Mouse (Mus musculus) embryonic facial prominence, embryonic 12.5 days (tissue): ENCODE results near the gene Fam8a1. TPM values are rescaled to one million over a fixed set of nuclear protein-coding genes. Genes with fewer than 3 reads are reported as not detected.

Experiments used
- ATAC-seq: fragments of 200-750 bp; cut with Nextera tagmentation; 2 replicates; pipeline ENCODE4 v1.8.0; 2017; ENCODE audit not compliant: insufficient number of reproducible peaks, insufficient read depth, low FRiP score, low TSS enrichment
- H3K27ac ChIP-seq: fragments of 300-500 bp; sonication (generic); 2 replicates; pipeline ENCODE4 v1.5.1; 2016; ENCODE audit warnings: mild to moderate bottlenecking
- H3K27me3 ChIP-seq: fragments of 300-500 bp; sonication (generic); 2 replicates; pipeline ENCODE4 v1.6.1; 2016; ENCODE audit warnings: mild to moderate bottlenecking, moderate library complexity
- H3K36me3 ChIP-seq: fragments of 300-500 bp; sonication (generic); 2 replicates; pipeline ENCODE4 v1.6.1; 2016; ENCODE audit warnings: mild to moderate bottlenecking
- H3K4me1 ChIP-seq: fragments of 300-500 bp; sonication (generic); 2 replicates; pipeline ENCODE4 v1.6.1; 2016
- H3K4me2 ChIP-seq: fragments of 300-500 bp; sonication (generic); replicated peaks from 2 replicates; pipeline ENCODE4 v1.6.1; 2016; ENCODE audit warnings: mild to moderate bottlenecking, moderate library complexity
- H3K4me3 ChIP-seq: fragments of 300-500 bp; sonication (generic); 2 replicates; pipeline ENCODE4 v1.5.1; 2016; ENCODE audit warnings: mild to moderate bottlenecking
- H3K9ac ChIP-seq: fragments of 300-500 bp; sonication (generic); 2 replicates; pipeline ENCODE4 v1.6.1; 2016; ENCODE audit warnings: mild to moderate bottlenecking, moderate library complexity
- H3K9me3 ChIP-seq: fragments of 300-500 bp; sonication (generic); 2 replicates; pipeline ENCODE4 v1.6.1; 2016; ENCODE audit warnings: mild to moderate bottlenecking, moderate library complexity
- WGBS: fragments of 180-500 bp; shearing (Covaris S2); methylation state at CpG from one replicate; pipeline ENCODE4 v1.1.7; 2016; 5-methylcytosine and 5-hydroxymethylcytosine counted together
- polyA plus RNA-seq: library from polyadenylated mRNA; unstranded; fragments of >200 nt; fragmentation: Nextera tagmentation; extraction: Ambion mirVana; gene quantifications from 2 replicates; pipeline ENCODE4 v1.2.1, GENCODE M21; 2016

Gene Fam8a1
- polyA plus RNA-seq, 1 experiment from 2014 or later: 17.4 TPM

GRCm38 (mm10) chr13:46721009-46721408 is 51.7 kb downstream of the Fam8a1 start:
- H3K9ac ChIP-seq: no peak overlapping the region
- no peaks in the 10 kb centered on the region for H3K9me3 ChIP-seq
- H3K4me2 ChIP-seq: no peak overlapping the region
- no peak for ATAC-seq
- H3K4me3 ChIP-seq: no peak overlapping the region
- H3K36me3 ChIP-seq: peaks cover 6% of the 10 kb centered on the region
- H3K27me3 ChIP-seq: no peaks in the 10 kb centered on the region
- H3K4me1 ChIP-seq: peaks cover 12% of the 10 kb centered on the region
- no peak overlapping the region for H3K27ac ChIP-seq

- H3K27ac ChIP-seq: no peak overlapping the region
- no peaks in the 10 kb centered on the region for H3K36me3 ChIP-seq
- no peaks in the 10 kb centered on the region for H3K9me3 ChIP-seq
- H3K9ac ChIP-seq: no peak overlapping the region
- no peaks in the 10 kb centered on the region for H3K27me3 ChIP-seq
- H3K4me2 ChIP-seq: no peak overlapping the region; the same call in 1 of the 2 replicates
- H3K4me3 ChIP-seq: no peak overlapping the region
- ATAC-seq: no peak
- H3K4me1 ChIP-seq: peaks cover 12% of the 10 kb centered on the region
Observed at GRCm38 (mm10) chr13:46724371-46724770, 55.0 kb downstream of the Fam8a1 start.

- Histone ChIP-seq H3K4me2 (peak overlapping the region; percentile 74), H3K9ac (no peak overlapping the region), H3K4me3 (peak overlapping the region; percentile 15; the same call in 1 of the 2 replicates), H3K27ac (no peak overlapping the region), H3K4me1 (peaks cover 12% of the 10 kb centered on the region), H3K9me3 (no peaks in the 10 kb centered on the region), H3K27me3 (no peaks in the 10 kb centered on the region), H3K36me3 (no peaks in the 10 kb centered on the region)
- WGBS: 29% methylated on average over 2 of the region's 2 CpGs
- no peak for ATAC-seq
Observed at GRCm38 (mm10) chr13:46725227-46725626, 55.9 kb downstream of the Fam8a1 start.

- H3K36me3 ChIP-seq: no peaks in the 10 kb centered on the region
- peaks cover 12% of the 10 kb centered on the region for H3K4me1 ChIP-seq
- ATAC-seq: no peak
- WGBS: under 1% methylated on average over 30 of the region's 30 CpGs
- H3K27ac ChIP-seq: peak overlapping the region; percentile 98
- peak overlapping the region; percentile 74 for H3K4me2 ChIP-seq
- H3K9me3 ChIP-seq: no peaks in the 10 kb centered on the region
- peak overlapping the region; percentile 100 for H3K4me3 ChIP-seq
- H3K9ac ChIP-seq: peak overlapping the region; percentile 98
- H3K27me3 ChIP-seq: no peaks in the 10 kb centered on the region
Observed at GRCm38 (mm10) chr13:46726288-46727037, 57.1 kb downstream of the Fam8a1 start.

- 1% methylated on average over 65 of the region's 85 CpGs for WGBS
Observed at GRCm38 (mm10) chr13:46727038-46727836, 57.9 kb downstream of the Fam8a1 start.

More at GRCm38 (mm10) chr13:46727038-46727836, 57.9 kb downstream of the Fam8a1 start:
- Histone ChIP-seq H3K27me3 (no peaks in the 10 kb centered on the region), H3K36me3 (no peaks in the 10 kb centered on the region), H3K4me1 (peaks cover 12% of the 10 kb centered on the region), H3K27ac (peak overlapping the region; percentile 98), H3K9me3 (no peaks in the 10 kb centered on the region), H3K4me3 (peak overlapping the region; percentile 100), H3K9ac (peak overlapping the region; percentile 98), H3K4me2 (peak overlapping the region; percentile 74)
- ATAC-seq: peak; percentile 85

Other genes with a start within 250 kb of the Fam8a1 start
- 9.9 and 12.4 TPM in 2 replicates for gene Cap2, start 167.7 kb upstream of the Fam8a1 start, polyA plus RNA-seq
- gene Nup153, start 58.4 kb downstream of the Fam8a1 start, polyA plus RNA-seq: 38.5 and 42.3 TPM in 2 replicates